Mouse (Mus musculus) embryonic facial prominence, embryonic 10.5 days (tissue): ENCODE data around the gene Olfr1321. TPM values are rescaled to one million over a fixed set of nuclear protein-coding genes. Genes with fewer than 3 reads are reported as not detected.

Source experiments
- DNase-seq: peaks from one replicate; pipeline ENCODE4 v3.0.0-alpha.2; 2017; ENCODE audit warnings: low spot score
- H3K27ac ChIP-seq: fragments of 300-500 bp; sonication (generic); replicated peaks from 2 replicates; pipeline ENCODE4 v1.5.1; 2016; ENCODE audit warnings: mild to moderate bottlenecking
- H3K27me3 ChIP-seq: fragments of 300-500 bp; sonication (generic); replicated peaks from 2 replicates; pipeline ENCODE4 v1.6.1; 2016; ENCODE audit warnings: low read depth, mild to moderate bottlenecking; ENCODE audit not compliant: poor library complexity, severe bottlenecking
- H3K36me3 ChIP-seq: fragments of 300-500 bp; sonication (generic); replicated peaks from 2 replicates; pipeline ENCODE4 v1.6.1; 2016; ENCODE audit warnings: mild to moderate bottlenecking, moderate library complexity
- H3K4me1 ChIP-seq: fragments of 300-500 bp; sonication (generic); 2 replicates; pipeline ENCODE4 v1.6.1; 2016
- H3K4me3 ChIP-seq: fragments of 300-500 bp; sonication (generic); 2 replicates; pipeline ENCODE4 v1.5.1; 2016; ENCODE audit warnings: mild to moderate bottlenecking, moderate library complexity
- H3K9me3 ChIP-seq: fragments of 300-500 bp; sonication (generic); 2 replicates; pipeline ENCODE4 v1.6.1; 2016; ENCODE audit warnings: mild to moderate bottlenecking
- WGBS: fragments of 180-500 bp; shearing (Covaris S2); methylation state at CpG from one replicate; pipeline ENCODE4 v1.1.7; 2016; 5-methylcytosine and 5-hydroxymethylcytosine counted together
- polyA plus RNA-seq: library from polyadenylated mRNA; unstranded; fragments of >200 nt; fragmentation: Nextera tagmentation; extraction: Ambion mirVana; gene quantifications from 2 replicates; pipeline ENCODE4 v1.2.1, GENCODE M21; 2016

Gene Olfr1321
- polyA plus RNA-seq: not detected in 2 replicates

DNA sequence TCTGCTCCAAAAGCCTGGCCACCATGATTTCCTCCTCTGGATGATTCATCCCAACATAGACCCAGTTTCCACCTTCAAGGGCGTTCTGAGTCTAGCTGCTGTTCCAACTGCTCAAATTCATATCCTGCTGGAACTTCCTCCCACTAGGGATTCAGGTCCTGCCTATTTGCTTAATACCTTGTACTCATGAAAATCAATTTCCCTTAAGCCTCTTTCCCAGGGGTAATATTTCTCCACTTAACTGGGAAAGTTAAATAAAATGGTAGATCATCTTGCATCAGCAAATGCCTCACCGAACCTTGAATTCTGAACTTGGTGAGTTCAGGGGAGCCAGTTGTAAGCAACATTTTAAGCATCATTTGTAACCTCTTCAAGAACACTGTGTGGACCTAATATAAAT is at the start of gene Olfr1321:
Gene Olfr1321, minus strand, starts transcription at position 101 of the 400 bp plus-strand sequence.
- WGBS: 81% methylated on average over 2 of the region's 2 CpGs
- no peaks in the 10 kb centered on the region for H3K9me3 ChIP-seq

GRCm38 (mm10) chrX:49770828-49771227 is 36.0 kb upstream of the Olfr1321 start:
- 31% methylated on average over 2 of the region's 2 CpGs for WGBS
- H3K4me3 ChIP-seq: no peak overlapping the region
- H3K4me1 ChIP-seq: no peaks in the 10 kb centered on the region
- no peaks in the 10 kb centered on the region for H3K9me3 ChIP-seq
- no peak for DNase-seq
- H3K27ac ChIP-seq: no peak overlapping the region
- H3K27me3 ChIP-seq: no peaks in the 10 kb centered on the region
- H3K36me3 ChIP-seq: no peaks in the 10 kb centered on the region

More for the DNA sequence above, at the start of gene Olfr1321:
- Histone ChIP-seq H3K27me3 (no peaks in the 10 kb centered on the region), H3K4me3 (no peak within 1 kb of the TSS), H3K36me3 (no peaks in the 10 kb centered on the region), H3K27ac (no peak within 1 kb of the TSS), H3K4me1 (no peaks in the 10 kb centered on the region)
- DNase-seq: no peak

- H3K27me3 ChIP-seq: no peaks in the 10 kb centered on the region
- no peaks in the 10 kb centered on the region for H3K36me3 ChIP-seq
- no peak for DNase-seq
- no peak overlapping the region for H3K4me3 ChIP-seq
- WGBS: 51% methylated on average over 5 of the region's 5 CpGs
- no peak overlapping the region for H3K27ac ChIP-seq
- H3K4me1 ChIP-seq: no peaks in the 10 kb centered on the region
- H3K9me3 ChIP-seq: no peaks in the 10 kb centered on the region
Measured at GRCm38 (mm10) chrX:49745192-49745591, 10.3 kb upstream of the Olfr1321 start.

Other genes with a start within 250 kb of the Olfr1321 start
- gene Olfr1320, start 62.7 kb downstream of the Olfr1321 start, polyA plus RNA-seq: not detected in 2 replicates
- gene Igsf1, start 62.7 kb upstream of the Olfr1321 start, polyA plus RNA-seq: 3.7 and 5.3 TPM in 2 replicates
- gene Olfr1322, start 156.4 kb upstream of the Olfr1321 start, polyA plus RNA-seq: not detected in 2 replicates